Mouse (Mus musculus): ENCODE data around the gene Lifr. TPM values are rescaled to one million over a fixed set of nuclear protein-coding genes. Genes with fewer than 3 reads are reported as not detected.

Lifr gene
- total RNA-seq (2015) (7.3 and 9.2 TPM in 2 replicates), total RNA-seq (2017) (8.4 and 10.0 TPM in 2 replicates)

DNA sequence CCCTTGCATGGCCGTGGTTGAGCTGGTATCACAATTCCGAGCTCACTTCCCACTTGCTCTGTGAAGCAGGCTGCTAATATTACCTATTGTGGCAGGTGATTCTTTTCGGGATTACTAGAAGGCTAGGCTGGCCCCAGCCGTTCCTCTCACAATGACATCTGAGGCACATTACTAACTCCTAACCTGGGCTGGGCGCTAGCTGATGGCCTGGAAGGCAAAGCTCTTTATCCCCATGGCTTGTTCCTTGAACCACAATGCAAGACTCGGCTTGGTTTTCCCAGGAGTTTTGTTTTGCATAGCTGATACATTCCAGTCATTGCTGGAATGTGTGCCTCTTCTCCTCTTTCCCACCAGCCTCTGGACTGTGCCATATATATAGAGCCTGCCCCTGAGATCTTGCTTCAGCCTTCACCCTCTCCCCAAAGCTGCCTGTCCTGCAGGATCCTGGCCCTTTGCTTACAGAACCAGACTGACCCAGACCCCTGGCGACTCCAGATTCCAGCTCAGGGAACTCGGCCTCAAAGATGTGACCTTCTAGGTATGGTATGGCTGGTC, at the start of gene Lifr:
Lifr (plus strand) TSS at position 404 of the 555 bp plus-strand sequence.
- no peak for ATAC-seq (ENCODE audit: poor library complexity, severe bottlenecking)

DNA sequence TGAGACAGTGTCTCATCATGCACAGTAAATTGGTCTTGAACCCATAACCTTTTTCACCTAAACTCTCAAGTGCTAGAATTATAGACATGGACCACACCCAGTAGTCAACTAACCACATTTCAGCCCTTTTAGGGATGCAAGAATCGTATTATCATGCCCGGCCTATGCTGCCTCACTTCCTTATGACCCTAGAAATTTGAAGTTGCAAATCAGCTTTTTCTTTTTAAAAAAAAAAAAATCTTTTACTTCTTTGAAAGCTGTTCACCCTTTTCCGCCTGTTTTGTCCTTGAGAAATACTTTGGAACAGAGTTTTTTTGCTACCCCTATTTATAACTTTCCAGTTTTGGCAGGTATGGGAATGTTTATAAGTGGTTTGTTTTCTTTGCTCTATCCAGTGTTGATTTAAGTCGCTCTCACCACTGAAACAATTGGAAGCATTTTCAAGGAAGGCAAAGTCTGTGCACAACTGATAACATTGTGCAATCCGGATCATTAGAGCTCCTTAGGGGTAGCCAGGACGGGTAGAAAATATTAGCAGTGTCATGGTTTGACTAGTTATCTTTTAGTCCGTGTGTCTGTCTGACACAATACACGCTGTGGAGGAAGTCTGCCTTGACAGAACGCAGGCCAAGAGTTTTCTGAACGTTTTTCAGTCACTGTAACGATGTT, 46.2 kb upstream of the Lifr start:
- no peak for ATAC-seq (ENCODE audit: poor library complexity, severe bottlenecking)

DNA sequence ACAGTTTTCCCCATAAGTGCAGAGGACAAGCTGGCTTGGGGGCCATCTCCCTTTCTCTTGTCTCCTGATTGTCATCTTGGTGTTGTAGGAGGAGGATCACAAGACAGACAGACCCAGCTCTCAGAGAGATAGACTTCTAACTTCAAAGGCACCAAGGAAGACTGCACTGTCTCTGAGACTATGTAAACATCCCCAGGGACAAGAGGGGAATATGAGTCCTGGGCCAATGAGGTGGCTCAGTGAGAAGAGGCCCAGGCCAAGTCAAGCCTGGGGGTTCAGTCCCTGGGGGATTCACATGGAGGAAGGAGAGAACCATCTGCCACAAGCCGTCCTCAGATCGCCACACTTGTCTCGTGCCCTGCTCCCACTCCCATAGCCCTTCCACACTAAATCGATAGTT, 45.4 kb upstream of the Lifr start:
- ATAC-seq (ENCODE audit: poor library complexity, severe bottlenecking) = no peak

GRCm38 (mm10) chr15:7047931-7048330, 42.5 kb upstream of the Lifr start:
- ATAC-seq (ENCODE audit: poor library complexity, severe bottlenecking) = no peak

DNA sequence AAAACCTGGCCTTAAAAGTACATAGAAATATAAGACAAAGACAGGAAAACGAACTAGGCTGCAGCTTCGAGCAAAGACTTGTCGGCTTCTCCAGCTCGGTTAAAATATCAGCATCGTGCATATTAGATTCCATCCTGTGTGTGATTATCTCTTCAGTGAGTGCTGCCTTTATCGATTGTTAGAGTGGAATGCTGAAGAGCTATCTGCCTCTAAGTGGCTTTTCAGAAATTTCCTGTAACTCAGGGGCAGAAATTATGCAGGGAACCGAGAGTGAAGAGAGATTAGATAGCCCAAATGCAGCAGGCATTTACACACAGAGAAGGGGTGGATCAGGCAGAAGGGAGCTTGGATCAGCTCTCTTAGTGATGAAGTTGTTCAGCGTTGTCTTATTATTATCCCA, 41.5 kb upstream of the Lifr start:
- no peak for ATAC-seq (ENCODE audit: poor library complexity, severe bottlenecking)

DNA sequence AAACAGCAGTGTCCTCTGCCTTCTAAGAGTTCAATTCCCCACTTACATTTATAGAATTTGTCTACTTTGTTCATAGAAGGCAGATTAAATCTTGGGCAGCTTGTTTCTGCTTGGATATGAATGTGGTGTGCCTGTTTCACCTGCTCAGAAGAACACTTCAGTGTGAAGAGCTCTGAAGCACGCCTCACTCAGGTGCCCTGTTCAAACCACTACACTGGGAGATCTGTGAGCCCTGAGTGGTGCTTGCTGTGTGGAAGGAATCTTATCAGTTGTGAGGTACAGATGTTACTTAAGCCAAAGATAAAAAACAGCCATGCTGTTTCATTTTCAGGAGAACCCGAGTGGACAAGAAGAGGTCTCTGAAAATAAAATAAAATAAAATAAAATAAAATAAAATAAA, 38.7 kb upstream of the Lifr start:
- no peak for ATAC-seq (ENCODE audit: poor library complexity, severe bottlenecking)

GRCm38 (mm10) chr15:7052117-7052516, 38.3 kb upstream of the Lifr start:
- no peak for ATAC-seq (ENCODE audit: poor library complexity, severe bottlenecking)

DNA sequence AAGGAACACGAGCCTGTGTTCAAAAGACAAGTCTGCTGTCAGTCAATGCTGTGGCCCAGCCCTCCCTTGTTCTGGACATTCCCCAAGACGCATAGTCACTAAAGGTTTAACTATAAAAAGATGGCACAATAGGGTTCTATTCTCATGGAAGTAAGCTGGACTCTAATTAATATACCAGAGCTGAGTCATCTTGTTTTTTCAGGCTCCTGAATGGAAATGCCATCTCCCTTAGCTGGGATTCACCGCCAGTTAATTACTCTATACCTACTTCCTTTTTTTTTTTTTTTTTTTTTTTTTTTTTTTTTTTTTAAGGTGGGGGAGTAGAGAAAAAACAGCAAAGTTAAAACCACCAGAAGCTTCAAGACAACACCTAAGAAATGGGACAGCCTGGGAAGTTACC, 33.6 kb upstream of the Lifr start:
- ATAC-seq (ENCODE audit: poor library complexity, severe bottlenecking) = peak; percentile 35

- no peak for ATAC-seq (ENCODE audit: poor library complexity, severe bottlenecking)
These were observed 29.9 kb upstream of the Lifr start for GRCm38 (mm10) chr15:7060522-7060921.

- no peak for ATAC-seq (ENCODE audit: poor library complexity, severe bottlenecking)
These were observed 28.3 kb upstream of the Lifr start for GRCm38 (mm10) chr15:7061995-7062697.

DNA sequence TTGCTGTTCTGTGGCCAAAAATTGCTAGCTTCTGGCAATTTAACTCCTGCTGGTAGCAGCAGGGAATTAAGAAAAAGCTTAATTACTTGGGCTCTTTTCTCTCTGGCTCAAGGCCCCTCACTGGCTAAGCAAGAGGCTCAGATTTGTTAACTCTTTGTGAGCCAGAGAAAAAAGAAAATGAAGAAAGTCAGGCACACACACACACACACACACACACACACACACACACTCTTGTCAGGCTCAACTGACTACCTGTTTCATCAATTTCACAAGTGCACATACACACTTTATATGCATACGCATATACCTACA, 27.8 kb upstream of the Lifr start:
- no peak for ATAC-seq (ENCODE audit: poor library complexity, severe bottlenecking)

- no peak for ATAC-seq (ENCODE audit: poor library complexity, severe bottlenecking)
These were observed 26.7 kb upstream of the Lifr start for GRCm38 (mm10) chr15:7063521-7064240.

DNA sequence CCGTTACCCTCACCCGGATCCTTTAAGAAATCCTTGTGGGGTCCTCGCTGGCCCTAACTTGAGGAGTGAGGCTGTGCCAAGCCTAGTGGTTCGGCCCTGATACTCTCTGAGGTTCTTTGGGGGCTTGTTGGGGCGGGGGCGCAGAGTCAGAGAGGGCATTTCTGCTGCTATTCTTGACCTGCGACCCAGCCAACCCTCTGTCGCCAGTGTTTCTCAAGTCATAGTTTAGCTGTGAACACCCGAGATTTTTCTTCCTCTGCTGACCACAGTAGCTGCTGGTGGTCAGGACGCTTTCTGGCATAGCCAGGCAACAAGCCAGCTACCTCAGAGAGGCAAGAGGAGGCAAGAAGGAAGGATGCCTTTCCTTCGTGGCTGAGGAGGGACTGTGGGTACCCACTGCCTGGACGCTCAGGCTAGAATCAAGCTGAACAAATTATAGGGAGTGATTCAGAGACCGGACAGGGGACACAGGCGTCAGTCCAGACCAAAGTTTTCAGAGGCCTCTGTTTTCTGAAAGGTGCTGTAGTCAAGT, 25.4 kb upstream of the Lifr start:
- ATAC-seq (ENCODE audit: poor library complexity, severe bottlenecking) = no peak

- ATAC-seq (ENCODE audit: poor library complexity, severe bottlenecking) = no peak
These were observed 24.8 kb upstream of the Lifr start for GRCm38 (mm10) chr15:7065624-7066023.

GRCm38 (mm10) chr15:7066752-7067151, 23.7 kb upstream of the Lifr start:
- ATAC-seq (ENCODE audit: poor library complexity, severe bottlenecking) = no peak

DNA sequence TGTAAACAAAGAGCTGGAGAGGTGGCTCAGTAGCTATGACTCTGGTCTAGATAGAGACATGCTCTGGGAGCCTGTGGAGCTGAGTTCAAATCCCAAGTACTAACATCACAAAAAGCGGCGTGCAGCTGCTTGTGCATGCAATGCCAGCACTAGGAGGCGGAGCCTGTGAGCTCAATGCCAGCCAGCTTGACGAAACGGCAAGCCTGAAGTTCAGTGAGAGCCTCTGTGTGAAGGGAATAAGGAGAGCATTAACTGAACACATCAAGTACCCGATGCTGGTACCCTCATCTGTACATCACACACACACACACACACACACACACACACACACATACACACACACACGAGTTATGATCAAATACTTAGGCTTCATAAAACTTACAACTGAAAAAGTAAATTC, 21.0 kb upstream of the Lifr start:
- no peak for ATAC-seq (ENCODE audit: poor library complexity, severe bottlenecking)

- peak; percentile 63 for ATAC-seq (ENCODE audit: poor library complexity, severe bottlenecking)
These were observed 20.1 kb upstream of the Lifr start for GRCm38 (mm10) chr15:7070199-7070794.

GRCm38 (mm10) chr15:7073269-7073668, 17.1 kb upstream of the Lifr start:
- ATAC-seq (ENCODE audit: poor library complexity, severe bottlenecking) = peak; percentile 70

DNA sequence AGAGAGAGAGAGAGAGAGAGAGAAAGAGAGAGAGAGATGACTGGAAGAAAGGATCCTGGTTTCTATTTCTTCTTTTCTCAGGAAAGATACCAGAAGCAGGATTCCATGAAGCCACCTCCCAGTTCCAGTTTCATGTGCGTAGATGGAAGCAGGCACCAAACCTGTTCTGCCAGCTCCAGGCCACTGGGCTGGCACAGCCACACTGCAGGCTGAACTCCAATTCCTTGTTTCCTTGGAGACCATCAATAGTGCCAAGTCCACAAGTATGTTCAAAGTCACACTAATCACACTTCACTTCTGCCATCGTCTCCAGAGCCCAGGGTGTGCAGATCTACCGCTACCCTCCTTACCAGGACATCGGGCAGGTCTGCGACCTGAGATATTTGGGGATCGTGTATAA, 15.2 kb upstream of the Lifr start:
- no peak for ATAC-seq (ENCODE audit: poor library complexity, severe bottlenecking)

DNA sequence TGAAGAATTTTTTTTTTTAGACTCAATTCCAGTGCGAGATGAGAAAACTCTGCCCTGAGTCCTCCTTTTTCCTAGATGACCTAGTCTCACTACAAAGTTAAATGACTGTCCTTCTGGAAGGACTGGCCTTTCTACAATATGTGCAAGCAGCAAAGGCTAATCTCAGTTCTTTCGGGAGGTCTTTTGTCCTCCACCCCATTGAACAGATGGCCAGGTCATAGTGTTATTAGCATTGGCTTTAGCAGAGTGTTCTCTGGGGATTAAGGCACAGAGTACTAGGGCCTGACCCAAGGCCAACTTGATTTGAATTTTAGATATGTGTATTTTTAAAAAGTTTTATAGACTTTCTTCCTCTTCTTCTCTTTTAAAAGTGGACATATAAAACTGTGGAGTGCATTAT, 12.1 kb upstream of the Lifr start:
- ATAC-seq (ENCODE audit: poor library complexity, severe bottlenecking) = no peak
